Mouse (Mus musculus): ENCODE results near the gene Sec14l5. TPM values are rescaled to one million over a fixed set of nuclear protein-coding genes. Genes with fewer than 3 reads are reported as not detected.

Sec14l5 gene
- polyA plus RNA-seq (2012; rRNA removed) = not detected in 2 replicates

DNA sequence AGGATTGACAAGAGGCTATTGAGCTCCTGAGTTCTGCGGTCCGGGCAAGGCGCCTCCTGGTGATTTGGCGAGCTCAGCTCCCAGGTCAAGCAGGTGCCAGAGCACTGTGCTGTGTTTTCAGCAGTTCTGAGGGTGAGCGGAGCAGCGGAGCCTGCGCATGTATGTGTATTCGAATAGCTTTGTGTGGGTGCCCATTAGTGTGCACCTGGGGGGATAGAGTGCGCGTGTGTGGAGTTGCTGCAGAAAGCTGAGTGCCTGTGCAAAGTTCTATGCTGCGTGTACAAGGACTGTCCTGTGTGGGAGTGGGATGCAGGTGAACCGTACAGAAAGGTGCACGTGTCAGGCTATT is at the start of gene Sec14l5:
TSS of gene Sec14l5 (plus strand) at position 73 of the 349 bp plus-strand sequence.

GRCm38 (mm10) chr16:5132401-5132801 is 14.5 kb upstream of the Sec14l5 start, which contains the start of gene Ppl:
Gene Ppl, minus strand, starts transcription at chr16:5132421.

GRCm38 (mm10) chr16:5203668-5204433 is 56.9 kb downstream of the Sec14l5 start, which contains the start of gene Nagpa:
Gene Nagpa, minus strand, starts transcription at chr16:5204012.

GRCm38 (mm10) chr16:5222140-5222539 is 75.2 kb downstream of the Sec14l5 start, which contains the start of gene AU021092:
Gene AU021092, minus strand, starts transcription at chr16:5222299.

DNA sequence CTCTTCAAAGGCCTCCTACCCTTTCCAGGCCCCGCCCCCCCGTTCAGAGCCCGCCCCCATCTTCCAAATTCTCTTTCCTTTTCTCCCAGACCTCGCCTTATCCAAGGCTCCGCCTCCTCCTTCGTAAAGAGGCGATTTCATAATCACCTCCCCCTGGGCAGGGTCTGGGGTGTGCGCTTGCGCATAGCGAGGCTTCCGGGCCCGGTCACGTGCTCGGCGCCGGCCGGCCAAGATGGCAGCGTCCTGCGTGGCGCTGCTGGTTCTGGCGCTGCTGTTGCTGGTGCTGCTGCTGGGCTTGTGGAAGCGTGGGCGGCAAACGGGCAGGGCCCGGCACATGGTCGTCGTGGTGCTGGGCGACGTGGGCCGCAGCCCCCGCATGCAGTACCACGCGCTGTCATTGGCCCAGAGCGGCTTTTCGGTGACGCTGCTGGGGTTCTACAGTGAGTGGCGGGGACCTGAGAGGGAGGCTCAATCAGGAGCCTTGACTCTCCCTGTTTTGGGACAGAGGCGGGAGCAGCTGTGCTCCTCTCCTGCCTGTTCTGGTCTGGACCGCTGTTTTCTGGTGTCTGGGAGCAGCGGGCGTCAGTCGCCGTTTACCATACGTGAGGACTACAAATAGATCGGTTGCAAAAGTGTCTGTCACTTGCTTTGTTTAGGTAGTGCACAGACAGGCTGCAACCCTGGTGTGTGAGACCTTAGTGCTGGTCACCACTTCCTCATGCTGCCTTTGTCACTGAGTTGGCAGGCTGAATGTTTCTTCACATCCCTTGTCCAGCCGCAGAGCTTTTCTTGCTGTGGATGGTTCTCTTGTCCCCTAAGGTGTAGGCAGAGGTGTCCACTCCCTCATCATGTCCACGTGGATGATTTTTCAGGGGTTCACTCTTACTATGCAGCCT is 86.8 kb downstream of the Sec14l5 start, which contains the start of gene Alg1:
TSS of gene Alg1 (plus strand) at position 204 of the 896 bp plus-strand sequence.

Other genes starting within 250 kb of the Sec14l5 start
- 61.3 and 73.2 TPM in 2 replicates for gene Nudt16l1, start 208.3 kb upstream of the Sec14l5 start, polyA plus RNA-seq (2012; rRNA removed)
- gene Anks3, start 182.9 kb upstream of the Sec14l5 start, polyA plus RNA-seq (2012; rRNA removed) = 47.4 and 47.8 TPM in 2 replicates
- not detected in 2 replicates for gene Sept12, start 149.3 kb upstream of the Sec14l5 start, polyA plus RNA-seq (2012; rRNA removed)
- 177 and 286 TPM in 2 replicates for gene Smim22, start 139.8 kb upstream of the Sec14l5 start, polyA plus RNA-seq (2012; rRNA removed)
- 64.7 and 69.2 TPM in 2 replicates for gene Rogdi, start 133.6 kb upstream of the Sec14l5 start, polyA plus RNA-seq (2012; rRNA removed)
- 44.5 and 45.5 TPM in 2 replicates for gene Glyr1, start 97.2 kb upstream of the Sec14l5 start, polyA plus RNA-seq (2012; rRNA removed)
- gene Ubn1, start 97.1 kb upstream of the Sec14l5 start, polyA plus RNA-seq (2012; rRNA removed) = 26.9 and 27.8 TPM in 2 replicates
- 1.8 and 1.9 TPM in 2 replicates for gene Ppl, start 14.7 kb upstream of the Sec14l5 start, polyA plus RNA-seq (2012; rRNA removed)
- gene Nagpa, start 56.9 kb downstream of the Sec14l5 start, polyA plus RNA-seq (2012; rRNA removed) = 38.6 and 40.0 TPM in 2 replicates
- 2.4 and 2.7 TPM in 2 replicates for gene AU021092, start 75.2 kb downstream of the Sec14l5 start, polyA plus RNA-seq (2012; rRNA removed)
- gene Alg1, start 86.5 kb downstream of the Sec14l5 start, polyA plus RNA-seq (2012; rRNA removed) = 49.5 and 51.3 TPM in 2 replicates
- gene Eef2kmt, start 108.9 kb downstream of the Sec14l5 start, polyA plus RNA-seq (2012; rRNA removed) = 56.7 and 59.3 TPM in 2 replicates